Mouse (Mus musculus): Measurements from ENCODE around the gene Ick.
"Not testable (repeated sequence)": the region's sequence is repeated elsewhere in the genome, so short reads cannot be mapped to it uniquely, and the experiment has no call there.

Gene Ick

GRCm38 (mm10) chr9:78148149-78148548, 39.2 kb downstream of the Ick start:
- no peak for DNase-seq (ENCODE audit: low read depth, low spot score)

GRCm38 (mm10) chr9:78149770-78150169, 40.8 kb downstream of the Ick start:
- DNase-seq (ENCODE audit: low read depth, low spot score) = not testable (repeated sequence)

- no peak for DNase-seq (ENCODE audit: low read depth, low spot score)
Measured at GRCm38 (mm10) chr9:78154211-78154977, 45.4 kb downstream of the Ick start.

- DNase-seq (ENCODE audit: low read depth, low spot score) = no peak
Measured at GRCm38 (mm10) chr9:78157221-78157620, 48.2 kb downstream of the Ick start.

- no peak for DNase-seq (ENCODE audit: low read depth, low spot score)
Measured at GRCm38 (mm10) chr9:78163291-78163690, 54.3 kb downstream of the Ick start.

- DNase-seq (ENCODE audit: low read depth, low spot score) = no peak
Measured at GRCm38 (mm10) chr9:78164741-78165140, 55.7 kb downstream of the Ick start.

GRCm38 (mm10) chr9:78165454-78165853, 56.5 kb downstream of the Ick start:
- DNase-seq (ENCODE audit: low read depth, low spot score) = no peak

- DNase-seq (ENCODE audit: low read depth, low spot score) = no peak
Measured at GRCm38 (mm10) chr9:78166694-78167452, 57.9 kb downstream of the Ick start.

GRCm38 (mm10) chr9:78167453-78167969, 58.5 kb downstream of the Ick start:
- no peak for DNase-seq (ENCODE audit: low read depth, low spot score)

- DNase-seq (ENCODE audit: low read depth, low spot score) = no peak
Measured at GRCm38 (mm10) chr9:78168864-78169263, 59.9 kb downstream of the Ick start.

GRCm38 (mm10) chr9:78174016-78174415, 65.0 kb downstream of the Ick start:
- DNase-seq (ENCODE audit: low read depth, low spot score) = no peak

- DNase-seq (ENCODE audit: low read depth, low spot score) = not testable (repeated sequence)
Measured at GRCm38 (mm10) chr9:78174925-78175276, 65.9 kb downstream of the Ick start.

GRCm38 (mm10) chr9:78175277-78176200, 66.5 kb downstream of the Ick start:
- peak; percentile 94 for DNase-seq (ENCODE audit: low read depth, low spot score)

GRCm38 (mm10) chr9:78176201-78176727, 67.3 kb downstream of the Ick start:
- DNase-seq (ENCODE audit: low read depth, low spot score) = peak; percentile 83

GRCm38 (mm10) chr9:78176831-78177230, 67.8 kb downstream of the Ick start:
- no peak for DNase-seq (ENCODE audit: low read depth, low spot score)

GRCm38 (mm10) chr9:78178197-78178596, 69.2 kb downstream of the Ick start:
- no peak for DNase-seq (ENCODE audit: low read depth, low spot score)

GRCm38 (mm10) chr9:78179071-78179470, 70.1 kb downstream of the Ick start:
- no peak for DNase-seq (ENCODE audit: low read depth, low spot score)

- DNase-seq (ENCODE audit: low read depth, low spot score) = not testable (repeated sequence)
Measured at GRCm38 (mm10) chr9:78182474-78182873, 73.5 kb downstream of the Ick start, which contains the start of gene Gsta4. Gene Gsta4 (plus strand): TSS chr9:78182774.

- no peak for DNase-seq (ENCODE audit: low read depth, low spot score)
Measured at GRCm38 (mm10) chr9:78185686-78186085, 76.7 kb downstream of the Ick start.

GRCm38 (mm10) chr9:78188910-78189309, 79.9 kb downstream of the Ick start:
- DNase-seq (ENCODE audit: low read depth, low spot score) = no peak
